Mouse (Mus musculus) bone marrow, adult 2 months (tissue): ENCODE measurements around the gene Zfp30. TPM values are rescaled to one million over a fixed set of nuclear protein-coding genes. Genes with fewer than 3 reads are reported as not detected.

Experiments
- H3K27ac ChIP-seq: fragments of 200-500 bp; 2 replicates; pipeline ENCODE4 v1.5.1; 2012; ENCODE audit warnings: low read depth, mild to moderate bottlenecking, control low read depth, inconsistent platforms, low read length; ENCODE audit not compliant: control insufficient read depth, poor library complexity, insufficient read depth
- H3K4me1 ChIP-seq: fragments of 200-500 bp; 2 replicates; pipeline ENCODE4 v1.6.1; 2011; ENCODE audit warnings: low read length; ENCODE audit not compliant: control insufficient read depth, insufficient read depth
- H3K4me3 ChIP-seq: fragments of 200-500 bp; replicated peaks from 2 replicates; pipeline ENCODE3; 2011; ENCODE audit warnings: mild to moderate bottlenecking, low read depth, low read length, control low read depth; ENCODE audit not compliant: control insufficient read depth
- CTCF ChIP-seq: fragments of 200-500 bp; IDR thresholded peaks from 2 replicates; pipeline ENCODE4 v1.5.1; 2011; ENCODE audit warnings: low read length, control low read depth; ENCODE audit not compliant: control insufficient read depth, insufficient read depth
- POLR2A ChIP-seq: fragments of 200-500 bp; IDR thresholded peaks from 2 replicates; pipeline ENCODE4 v1.6.1; 2011; ENCODE audit warnings: low read depth, mild to moderate bottlenecking, control low read depth, low read length, borderline replicate concordance; ENCODE audit not compliant: control insufficient read depth
- WGBS: fragments of 180-500 bp; shearing (Covaris S2); methylation state at CpG from one replicate; pipeline ENCODE4 v1.1.7; 2018; 5-methylcytosine and 5-hydroxymethylcytosine counted together
- polyA plus RNA-seq: library from polyadenylated mRNA; stranded (reverse); fragments of >200 nt; gene quantifications from 2 replicates; pipeline ENCODE4 v1.2.4, GENCODE M21; 2011; ENCODE audit warnings: low replicate concordance; ENCODE audit not compliant: missing spikeins, insufficient read depth, insufficient read length

Zfp30 gene
- polyA plus RNA-seq, 1 experiment: 0.57 TPM

DNA sequence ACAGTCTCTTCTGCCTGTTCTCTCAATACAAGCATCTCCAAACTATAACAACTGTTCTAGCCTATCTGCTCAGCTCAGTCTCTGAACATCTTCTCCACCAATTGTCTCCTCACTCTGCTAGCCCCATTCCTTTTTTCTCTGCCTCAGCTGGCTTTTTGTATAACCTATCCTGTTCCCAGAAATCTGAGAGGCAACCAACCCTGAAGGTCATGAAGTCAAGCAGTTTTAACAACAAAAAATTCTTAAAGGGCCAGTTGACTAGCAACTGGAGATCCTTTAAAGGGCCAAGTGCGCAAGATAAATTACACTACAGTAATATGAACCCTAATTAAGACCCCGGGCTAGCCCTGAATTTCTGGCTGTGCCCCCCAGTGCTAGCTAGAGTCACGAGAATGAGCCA lies 9.4 kb upstream of the Zfp30 start:
- Histone ChIP-seq H3K4me3 (no peak overlapping the region), H3K4me1 (no peaks in the 10 kb centered on the region), H3K27ac (no peak overlapping the region)
- TF ChIP-seq POLR2A (no peak), CTCF (no peak)
- WGBS: 93% methylated on average over 3 of the region's 3 CpGs

GRCm38 (mm10) chr7:29776568-29776967 lies 7.2 kb upstream of the Zfp30 start:
- Histone ChIP-seq H3K4me3 (no peak overlapping the region), H3K4me1 (no peaks in the 10 kb centered on the region), H3K27ac (no peak overlapping the region)
- 94% methylated on average over 19 of the region's 19 CpGs for WGBS
- TF ChIP-seq CTCF: no peak
- TF ChIP-seq POLR2A: no peak

- Histone ChIP-seq H3K4me3 (no peak overlapping the region), H3K27ac (no peak overlapping the region), H3K4me1 (no peaks in the 10 kb centered on the region)
- 95% methylated on average over 10 of the region's 10 CpGs for WGBS
- TF ChIP-seq CTCF: no peak
- no peak for TF ChIP-seq POLR2A
Observed at GRCm38 (mm10) chr7:29777372-29777771, 6.4 kb upstream of the Zfp30 start.

DNA sequence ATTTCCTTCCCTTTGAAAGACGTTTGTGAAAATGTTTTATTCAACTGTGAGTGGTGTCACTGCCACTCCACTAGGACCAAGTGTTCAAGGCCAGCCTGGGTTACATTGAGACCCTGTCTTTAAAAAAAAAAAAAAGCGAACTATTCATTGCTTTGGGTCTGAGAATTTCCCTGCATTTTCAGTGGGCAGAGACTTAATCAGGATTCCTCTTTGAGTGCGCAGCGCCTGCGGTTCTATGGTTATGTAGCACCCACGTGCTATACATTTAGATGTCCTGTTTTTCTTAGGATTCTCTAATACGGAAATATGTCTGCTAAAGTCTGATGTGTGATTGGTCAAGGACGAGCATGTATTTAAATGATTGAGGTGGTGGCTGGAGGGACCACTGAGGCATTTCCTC lies 1.2 kb downstream of the Zfp30 start:
- no peak overlapping the region for H3K4me3 ChIP-seq
- 68% methylated on average over 8 of the region's 8 CpGs for WGBS
- TF ChIP-seq POLR2A: no peak
- TF ChIP-seq CTCF: no peak
- H3K27ac ChIP-seq: no peak overlapping the region
- H3K4me1 ChIP-seq: no peaks in the 10 kb centered on the region; the same call in 1 of the 2 replicates

GRCm38 (mm10) chr7:29785888-29786287 lies 2.1 kb downstream of the Zfp30 start:
- H3K4me3 ChIP-seq: no peak overlapping the region
- 81% methylated on average over 5 of the region's 5 CpGs for WGBS
- TF ChIP-seq CTCF (no peak), POLR2A (no peak)
- no peak overlapping the region for H3K27ac ChIP-seq
- H3K4me1 ChIP-seq: no peaks in the 10 kb centered on the region; the same call in 1 of the 2 replicates

DNA sequence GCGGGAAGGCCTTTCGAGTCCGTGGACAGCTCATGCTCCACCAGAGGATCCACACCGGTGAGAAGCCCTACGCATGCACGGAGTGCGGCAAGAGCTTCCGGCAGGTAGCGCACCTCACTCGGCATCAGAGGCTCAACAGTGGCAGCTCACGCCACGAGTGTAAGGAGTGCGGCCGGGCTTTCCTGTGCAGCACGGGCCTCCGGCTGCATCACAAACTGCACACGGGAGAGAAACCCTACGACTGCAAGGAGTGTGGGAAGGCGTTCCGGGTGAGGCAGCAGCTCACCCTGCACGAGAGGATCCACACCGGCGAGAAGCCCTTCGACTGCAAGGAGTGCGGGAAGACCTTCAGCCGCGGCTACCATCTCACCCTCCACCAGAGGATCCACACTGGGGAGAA lies 9.1 kb downstream of the Zfp30 start:
- WGBS: 64% methylated on average over 27 of the region's 27 CpGs
- Histone ChIP-seq H3K4me1 (no peaks in the 10 kb centered on the region), H3K4me3 (no peak overlapping the region), H3K27ac (no peak overlapping the region)
- TF ChIP-seq CTCF (no peak), POLR2A (no peak)

DNA sequence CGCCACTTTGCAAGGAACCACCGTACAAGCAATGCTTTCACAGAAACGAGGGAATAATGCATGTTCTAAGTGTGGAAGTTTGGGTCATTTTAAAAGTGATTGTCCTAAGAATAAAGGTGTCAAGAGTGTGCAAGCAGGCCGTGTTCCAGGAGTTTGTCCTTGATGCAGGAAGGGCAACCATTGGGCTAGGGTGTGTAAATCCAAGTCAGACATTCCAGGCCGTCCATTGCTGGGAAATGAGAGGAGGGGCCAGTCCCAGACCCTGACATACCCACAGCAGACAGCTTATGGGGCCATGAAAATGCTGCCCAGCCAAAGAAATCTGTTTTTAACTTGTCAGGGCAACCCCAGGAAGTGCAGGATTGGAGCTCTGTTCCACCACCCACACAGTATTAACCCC lies 23.2 kb downstream of the Zfp30 start:
- H3K4me1 ChIP-seq: no peaks in the 10 kb centered on the region
- 84% methylated on average over 5 of the region's 5 CpGs for WGBS
- TF ChIP-seq POLR2A (no peak), CTCF (no peak)
- no peak overlapping the region for H3K4me3 ChIP-seq
- no peak overlapping the region for H3K27ac ChIP-seq

GRCm38 (mm10) chr7:29812244-29812643 lies 28.4 kb downstream of the Zfp30 start:
- no peak overlapping the region for H3K27ac ChIP-seq
- TF ChIP-seq POLR2A (no peak), CTCF (no peak)
- H3K4me3 ChIP-seq: no peak overlapping the region
- 85% methylated on average over 1 of the region's 1 CpGs for WGBS
- H3K4me1 ChIP-seq: no peaks in the 10 kb centered on the region; the same call in 1 of the 2 replicates

DNA sequence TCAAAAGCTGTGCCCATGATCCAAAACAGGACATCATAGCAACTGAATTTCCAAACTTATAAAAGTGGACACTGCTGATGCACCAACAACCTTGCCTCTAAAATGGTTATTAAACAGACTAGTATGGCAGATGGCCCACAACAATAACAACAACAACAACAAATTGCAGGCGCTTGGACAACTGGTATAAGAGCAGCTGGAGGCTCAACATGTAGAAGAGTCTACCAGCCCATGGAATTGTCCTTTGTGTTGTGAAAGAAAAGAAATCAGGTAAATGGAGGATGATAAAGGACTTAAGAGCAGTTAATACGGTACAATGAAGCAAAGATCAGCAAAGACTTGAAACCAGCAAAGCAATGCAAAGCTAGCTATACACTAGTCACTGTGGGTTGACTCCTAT lies 30.6 kb downstream of the Zfp30 start:
- no peak overlapping the region for H3K4me3 ChIP-seq
- peaks cover 1% of the 10 kb centered on the region for H3K4me1 ChIP-seq
- TF ChIP-seq POLR2A (no peak), CTCF (no peak)
- no peak overlapping the region for H3K27ac ChIP-seq
- 87% methylated on average over 2 of the region's 2 CpGs for WGBS
